Mouse (Mus musculus) MEL (cell line): ENCODE measurements around the gene Cdkal1. TPM values are rescaled to one million over a fixed set of nuclear protein-coding genes. Genes with fewer than 3 reads are reported as not detected.

Experiments used
- DNase-seq: peaks from one replicate; pipeline ENCODE4 v3.0.0; 2011; ENCODE audit warnings: low read depth, low spot score
- H3K27ac ChIP-seq: 2 replicates; pipeline ENCODE4 v1.5.1; 2012; ENCODE audit warnings: low read depth, mild to moderate bottlenecking, control low read depth, low read length, moderate library complexity; ENCODE audit not compliant: control insufficient read depth
- H3K27me3 ChIP-seq, 2 experiments: fragments of 150-350 bp in 1 of 2; sonication (generic) in 1 of 2; 2 replicates each; pipeline ENCODE4 v1.6.1; 2012; ENCODE audit warnings: low read length in 2 of 2, mild to moderate bottlenecking in 2 of 2, improper control_type of control experiment in 1 of 2, moderate library complexity in 1 of 2; ENCODE audit not compliant: insufficient read depth in 2 of 2, control insufficient read depth in 1 of 2
- H3K36me3 ChIP-seq, 2 experiments: 2 replicates each; pipeline ENCODE4 v1.6.1; 2012 to 2014; ENCODE audit warnings: low read length in 2 of 2, improper control_type of control experiment in 1 of 2, inconsistent platforms in 1 of 2, mild to moderate bottlenecking in 1 of 2; ENCODE audit not compliant: insufficient read depth in 2 of 2, control insufficient read depth in 1 of 2
- H3K4me1 ChIP-seq, 2 experiments: fragments of 150-350 bp in 1 of 2; sonication (generic) in 1 of 2; 2 replicates each; pipeline ENCODE4 v1.6.1; 2012; ENCODE audit warnings: low read length in 2 of 2, improper control_type of control experiment in 1 of 2, mild to moderate bottlenecking in 1 of 2; ENCODE audit not compliant: insufficient read depth in 2 of 2, control insufficient read depth in 1 of 2
- H3K4me3 ChIP-seq, 2 experiments: fragments of 150-350 bp in 1 of 2; sonication (generic) in 1 of 2; 2 replicates each; pipeline ENCODE4 v1.5.1; 2012; ENCODE audit warnings: low read depth in 2 of 2, low read length in 2 of 2, mild to moderate bottlenecking in 2 of 2, moderate library complexity in 2 of 2, control low read depth in 1 of 2, improper control_type of control experiment in 1 of 2; ENCODE audit not compliant: control insufficient read depth in 1 of 2, insufficient read depth in 1 of 2
- H3K79me2 ChIP-seq: 2 replicates; pipeline ENCODE4 v1.6.1; 2012; ENCODE audit warnings: mild to moderate bottlenecking, low read length, moderate library complexity; ENCODE audit not compliant: control insufficient read depth, poor library complexity, insufficient read depth
- H3K9ac ChIP-seq: 2 replicates; pipeline ENCODE4 v1.6.1; 2012; ENCODE audit warnings: low read depth, mild to moderate bottlenecking, control low read depth, low read length, moderate library complexity; ENCODE audit not compliant: control insufficient read depth, poor library complexity, severe bottlenecking
- H3K9me3 ChIP-seq: fragments of 150-350 bp; sonication (generic); replicated peaks from 2 replicates; pipeline ENCODE4 v1.6.1; 2012; ENCODE audit warnings: mild to moderate bottlenecking, low read length, improper control_type of control experiment, moderate library complexity; ENCODE audit not compliant: insufficient read depth
- BHLHE40 ChIP-seq: IDR thresholded peaks from 2 replicates; pipeline ENCODE4 v1.6.1; 2012; ENCODE audit warnings: low read depth, mild to moderate bottlenecking, inconsistent platforms, low read length, improper control_type of control experiment, borderline replicate concordance
- CTCF ChIP-seq, 3 experiments: IDR thresholded peaks in 2 of 3; conservative IDR thresholded peaks in 1 of 3; 2 replicates each; pipeline ENCODE4 v1.5.1; 2011 to 2012; ENCODE audit warnings: low read length in 3 of 3, low read depth in 2 of 3, mild to moderate bottlenecking in 2 of 3, improper control_type of control experiment in 1 of 3, inconsistent platforms in 1 of 3, mixed read lengths in 1 of 3, moderate library complexity in 1 of 3; ENCODE audit not compliant: control insufficient read depth in 1 of 3, insufficient read depth in 1 of 3, poor library complexity in 1 of 3, severe bottlenecking in 1 of 3
- ETS1 ChIP-seq: IDR thresholded peaks from 2 replicates; pipeline ENCODE4 v1.6.1; 2012; ENCODE audit warnings: low read depth, mild to moderate bottlenecking, inconsistent platforms, low read length, improper control_type of control experiment, moderate library complexity
- GABPA ChIP-seq: IDR thresholded peaks from 2 replicates; pipeline ENCODE4 v1.6.1; 2012; ENCODE audit warnings: low read depth, mild to moderate bottlenecking, inconsistent platforms, low read length, improper control_type of control experiment, moderate library complexity
- JUND ChIP-seq: IDR thresholded peaks from 2 replicates; pipeline ENCODE4 v1.6.1; 2011; ENCODE audit warnings: low read depth, mild to moderate bottlenecking, improper control_type of control experiment, low read length
- KAT2A ChIP-seq: conservative IDR thresholded peaks from 2 replicates; pipeline ENCODE4 v1.6.1; 2012; ENCODE audit warnings: low read depth, low read length, improper control_type of control experiment, inconsistent platforms
- MAFK ChIP-seq: IDR thresholded peaks from 2 replicates; pipeline ENCODE4 v1.6.1; 2011; ENCODE audit warnings: low read depth, mild to moderate bottlenecking, low read length, improper control_type of control experiment, borderline replicate concordance
- MAZ ChIP-seq: IDR thresholded peaks from 2 replicates; pipeline ENCODE4 v1.6.1; 2012; ENCODE audit warnings: low read depth, mild to moderate bottlenecking, inconsistent platforms, low read length, improper control_type of control experiment
- MYB ChIP-seq: IDR thresholded peaks from 2 replicates; pipeline ENCODE4 v1.6.1; 2011; ENCODE audit warnings: mild to moderate bottlenecking, low read depth, low read length, improper control_type of control experiment
- NELFE ChIP-seq: IDR thresholded peaks from 2 replicates; pipeline ENCODE4 v1.6.1; 2011; ENCODE audit warnings: low read depth, low read length, improper control_type of control experiment
- NRF1 ChIP-seq: IDR thresholded peaks from 2 replicates; pipeline ENCODE4 v1.6.1; 2014; ENCODE audit warnings: low read depth, mild to moderate bottlenecking, inconsistent platforms, low read length, improper control_type of control experiment, moderate library complexity; ENCODE audit not compliant: poor library complexity, insufficient read depth, severe bottlenecking
- POLR2A ChIP-seq, 2 experiments: IDR thresholded peaks; 2 replicates each; pipeline ENCODE4 v1.6.1; 2011 to 2012; ENCODE audit warnings: low read length in 2 of 2, mild to moderate bottlenecking in 2 of 2, control low read depth in 1 of 2, improper control_type of control experiment in 1 of 2, low read depth in 1 of 2, moderate library complexity in 1 of 2; ENCODE audit not compliant: control insufficient read depth in 1 of 2, insufficient read depth in 1 of 2, poor library complexity in 1 of 2
- RAD21 ChIP-seq: IDR thresholded peaks from 2 replicates; pipeline ENCODE4 v1.6.1; 2011; ENCODE audit warnings: mild to moderate bottlenecking, low read depth, low read length, improper control_type of control experiment
- RCOR1 ChIP-seq: IDR thresholded peaks from 2 replicates; pipeline ENCODE4 v1.6.1; 2012; ENCODE audit warnings: low read depth, mild to moderate bottlenecking, inconsistent platforms, low read length, improper control_type of control experiment
- SIN3A ChIP-seq: IDR thresholded peaks from 2 replicates; pipeline ENCODE4 v1.6.1; 2012; ENCODE audit warnings: low read length, improper control_type of control experiment, inconsistent platforms
- SMC3 ChIP-seq: IDR thresholded peaks from 2 replicates; pipeline ENCODE4 v1.6.1; 2011; ENCODE audit warnings: low read depth, low read length, improper control_type of control experiment
- TAL1 ChIP-seq: IDR thresholded peaks from 2 replicates; pipeline ENCODE4 v1.6.1; 2012; ENCODE audit warnings: mild to moderate bottlenecking, inconsistent platforms, low read length, moderate library complexity, mixed read lengths
- TBP ChIP-seq: IDR thresholded peaks from 2 replicates; pipeline ENCODE4 v1.8.0; 2011; ENCODE audit warnings: low read depth, low read length, improper control_type of control experiment
- TCF12 ChIP-seq: IDR thresholded peaks from 2 replicates; pipeline ENCODE4 v1.6.1; 2014; ENCODE audit warnings: low read depth, mild to moderate bottlenecking, inconsistent platforms, low read length, improper control_type of control experiment, moderate library complexity
- UBTF ChIP-seq: IDR thresholded peaks from 2 replicates; pipeline ENCODE4 v1.6.1; 2012; ENCODE audit warnings: low read depth, mild to moderate bottlenecking, inconsistent platforms, low read length, improper control_type of control experiment, moderate library complexity, borderline replicate concordance; ENCODE audit not compliant: insufficient read depth
- USF2 ChIP-seq, 2 experiments: IDR thresholded peaks; 2 replicates each; pipeline ENCODE4 v1.6.1; 2011 to 2012; ENCODE audit warnings: improper control_type of control experiment in 2 of 2, low read length in 2 of 2, borderline replicate concordance in 1 of 2, inconsistent platforms in 1 of 2, low read depth in 1 of 2, mild to moderate bottlenecking in 1 of 2; ENCODE audit not compliant: insufficient read depth in 1 of 2
- ZC3H11A ChIP-seq: IDR thresholded peaks from 2 replicates; pipeline ENCODE4 v1.6.1; 2012; ENCODE audit warnings: low read depth, mild to moderate bottlenecking, inconsistent platforms, low read length, improper control_type of control experiment
- ZKSCAN1 ChIP-seq: IDR thresholded peaks from 2 replicates; pipeline ENCODE4 v1.6.1; 2012; ENCODE audit warnings: low read depth, mild to moderate bottlenecking, inconsistent platforms, low read length, improper control_type of control experiment, moderate library complexity
- ZNF384 ChIP-seq: IDR thresholded peaks from 2 replicates; pipeline ENCODE4 v1.6.1; 2012; ENCODE audit warnings: low read depth, mild to moderate bottlenecking, inconsistent platforms, low read length, improper control_type of control experiment
- polyA plus RNA-seq, 2 experiments: library from polyadenylated mRNA; stranded (reverse) in 1 of 2; unstranded in 1 of 2; fragments of >175 nt in 1 of 2; fragments of >200 nt in 1 of 2; gene quantifications; 2 replicates each; pipeline versions ENCODE4 v1.2.1 to v1.2.4; 2012; ENCODE audit warnings: low replicate concordance in 2 of 2, low read depth in 1 of 2; ENCODE audit not compliant: insufficient read length in 2 of 2, insufficient read depth in 1 of 2, missing spikeins in 1 of 2
- total RNA-seq: library from RNA; depleted of rRNA; stranded (reverse); fragments of 300-350 nt; gene quantifications from 2 replicates; pipeline ENCODE4 v1.2.3, GENCODE M21; 2012

The Cdkal1 gene
- total and polyA plus RNA-seq, 3 experiments = 10.6 to 11.0 TPM; not detected in 1

GRCm38 (mm10) chr13:29804034-29804433 is 51.4 kb downstream of the Cdkal1 start:
- no peaks in the 10 kb centered on the region for H3K27me3 ChIP-seq
- no peak overlapping the region for H3K4me3 ChIP-seq
- H3K4me1 ChIP-seq = 0 out of 4 replicates have a peak, but pooled peaks cover 0 to 3% of the 10 kb centered on the region in 2 experiments
- no peak overlapping the region for H3K27ac ChIP-seq
- TF ChIP-seq TAL1 = no peak
- no peak for TF ChIP-seq ZKSCAN1
- TF ChIP-seq TBP = no peak
- no peak for TF ChIP-seq ETS1
- TF ChIP-seq RCOR1 = no peak
- no peak for TF ChIP-seq BHLHE40
- TF ChIP-seq SMC3 = no peak
- TF ChIP-seq UBTF = no peak
- no peak for TF ChIP-seq RAD21
- TF ChIP-seq MAFK = no peak
- TF ChIP-seq CTCF (IDR thresholded peaks at IDR 0.05 in 2 of 3, conservative IDR thresholded peaks at IDR 0.05 in 1 of 3; ENCODE audit: control insufficient read depth in 1 of 3, insufficient read depth in 1 of 3, low read depth in 2 of 3, low read length in 3 of 3, poor library complexity in 1 of 3, severe bottlenecking in 1 of 3) = no peak
- no peak for TF ChIP-seq TCF12
- TF ChIP-seq ZNF384 = no peak
- no peak for TF ChIP-seq JUND
- no peak for TF ChIP-seq GABPA
- TF ChIP-seq POLR2A (IDR thresholded peaks at IDR 0.05; ENCODE audit: control insufficient read depth in 1 of 2, insufficient read depth in 1 of 2, low read depth in 1 of 2, low read length in 2 of 2, poor library complexity in 1 of 2) = no peak
- no peak for TF ChIP-seq NRF1
- TF ChIP-seq MAZ = no peak
- TF ChIP-seq MYB = no peak
- no peaks in the 10 kb centered on the region for H3K9me3 ChIP-seq
- no peak overlapping the region for H3K9ac ChIP-seq
- H3K36me3 ChIP-seq = no peaks in the 10 kb centered on the region; a peak in 1 of 4 replicates
- no peak for DNase-seq
- no peaks in the 10 kb centered on the region for H3K79me2 ChIP-seq

GRCm38 (mm10) chr13:29802699-29803098 is 52.8 kb downstream of the Cdkal1 start:
- Histone ChIP-seq H3K9me3 (no peaks in the 10 kb centered on the region), H3K79me2 (no peaks in the 10 kb centered on the region), H3K4me1 (0 out of 4 replicates have a peak, but pooled peaks cover 0 to 3% of the 10 kb centered on the region in 2 experiments), H3K27me3 (no peaks in the 10 kb centered on the region), H3K27ac (no peak overlapping the region), H3K9ac (no peak overlapping the region), H3K4me3 (no peak overlapping the region), H3K36me3 (no peaks in the 10 kb centered on the region; a peak in 2 of 4 replicates)
- TF ChIP-seq ZC3H11A (no peak), NELFE (no peak), RCOR1 (no peak), TCF12 (no peak), POLR2A (IDR thresholded peaks at IDR 0.05; ENCODE audit: control insufficient read depth in 1 of 2, insufficient read depth in 1 of 2, low read depth in 1 of 2, low read length in 2 of 2, poor library complexity in 1 of 2) (no peak), SIN3A (no peak), ZKSCAN1 (no peak), USF2 (IDR thresholded peaks at IDR 0.05; ENCODE audit: borderline replicate concordance in 1 of 2, insufficient read depth in 1 of 2, low read depth in 1 of 2, low read length in 2 of 2) (no peak), KAT2A (no peak), TBP (no peak), JUND (no peak)
- DNase-seq = no peak
